Mouse (Mus musculus): ENCODE data around the gene Fam214b.

The Fam214b gene

GRCm38 (mm10) chr4:43038567-43039495 is 7.2 kb downstream of the Fam214b start:
- no peak for DNase-seq

GRCm38 (mm10) chr4:43037860-43038566 is 8.0 kb downstream of the Fam214b start:
- DNase-seq = no peak

GRCm38 (mm10) chr4:43036356-43036755 is 9.7 kb downstream of the Fam214b start:
- DNase-seq = no peak

GRCm38 (mm10) chr4:43035851-43036250 is 10.2 kb downstream of the Fam214b start:
- DNase-seq = no peak

GRCm38 (mm10) chr4:43033481-43033880 is 12.5 kb downstream of the Fam214b start:
- no peak for DNase-seq

- DNase-seq = no peak
Observed at GRCm38 (mm10) chr4:43032501-43032900, 13.5 kb downstream of the Fam214b start.

GRCm38 (mm10) chr4:43031237-43031995 is 14.6 kb downstream of the Fam214b start, which contains the start of gene Stoml2:
Gene Stoml2, minus strand, starts transcription at chr4:43031710.
- peak; percentile 94 for DNase-seq

GRCm38 (mm10) chr4:43030780-43031230 is 15.2 kb downstream of the Fam214b start:
- no peak for DNase-seq

GRCm38 (mm10) chr4:43030352-43030751 is 15.7 kb downstream of the Fam214b start:
- no peak for DNase-seq

- no peak for DNase-seq
Observed at GRCm38 (mm10) chr4:43029749-43030148, 16.3 kb downstream of the Fam214b start.

GRCm38 (mm10) chr4:43029121-43029520 is 16.9 kb downstream of the Fam214b start:
- DNase-seq = no peak

- peak; percentile 95 for DNase-seq
Observed at GRCm38 (mm10) chr4:43025084-43025960, 20.7 kb downstream of the Fam214b start, which contains the start of gene Pigo. Gene Pigo, minus strand, starts transcription at chr4:43025819.

GRCm38 (mm10) chr4:43024673-43025072 is 21.3 kb downstream of the Fam214b start:
- DNase-seq = no peak

GRCm38 (mm10) chr4:43021341-43021740 is 24.7 kb downstream of the Fam214b start:
- no peak for DNase-seq

- no peak for DNase-seq
Observed at GRCm38 (mm10) chr4:43020876-43021275, 25.1 kb downstream of the Fam214b start.

GRCm38 (mm10) chr4:43019641-43020465 is 26.2 kb downstream of the Fam214b start:
- no peak for DNase-seq

- DNase-seq = no peak
Observed at GRCm38 (mm10) chr4:43019176-43019575, 26.8 kb downstream of the Fam214b start.

GRCm38 (mm10) chr4:43018156-43018555 is 27.9 kb downstream of the Fam214b start:
- DNase-seq = no peak

- no peak for DNase-seq
Observed at GRCm38 (mm10) chr4:43012091-43012490, 33.9 kb downstream of the Fam214b start.

GRCm38 (mm10) chr4:43010161-43011038 is 35.6 kb downstream of the Fam214b start, which contains the start of gene Fancg:
Gene Fancg, minus strand, starts transcription at chr4:43010506.
- DNase-seq = peak; percentile 89
